Mouse (Mus musculus): ENCODE results near the gene Csrp3.

Gene Csrp3

DNA sequence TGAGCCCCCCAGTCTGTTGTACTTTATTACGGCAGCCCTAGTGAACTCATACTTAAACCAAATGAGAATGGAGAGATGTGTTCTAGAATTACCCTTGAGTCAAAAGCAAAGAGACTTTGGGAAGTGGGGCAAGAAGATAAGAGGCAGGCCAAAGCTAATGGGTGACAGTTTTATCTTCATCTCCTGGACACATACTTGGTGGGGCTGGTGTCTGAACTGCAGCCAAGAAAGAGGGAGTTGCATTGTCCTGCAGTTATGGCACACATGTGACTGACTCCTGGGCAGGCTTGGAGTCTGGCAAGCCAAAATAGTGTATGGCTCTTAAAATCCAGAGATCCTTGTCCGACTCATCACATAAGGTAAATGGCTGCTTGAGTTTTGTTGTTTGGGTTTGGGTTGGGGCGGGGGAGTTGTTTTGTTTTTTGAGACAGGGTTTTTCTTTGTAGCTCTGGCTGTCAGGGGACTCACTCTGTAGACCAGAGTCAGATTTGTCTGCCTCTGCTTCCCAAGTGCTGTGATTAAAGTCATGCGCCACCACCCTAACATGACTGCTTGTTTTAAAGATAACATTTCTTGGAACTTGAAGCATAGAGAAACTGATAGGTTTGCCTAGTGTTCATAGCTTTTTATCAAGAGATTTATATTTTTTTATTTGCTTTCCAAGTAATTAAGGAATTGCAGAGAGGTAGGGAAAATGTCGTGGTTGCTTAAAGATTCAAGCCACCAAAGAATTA is 18.5 kb downstream of the Csrp3 start:
- DNase-seq (ENCODE audit: low spot score in 2 of 2) = no peak

DNA sequence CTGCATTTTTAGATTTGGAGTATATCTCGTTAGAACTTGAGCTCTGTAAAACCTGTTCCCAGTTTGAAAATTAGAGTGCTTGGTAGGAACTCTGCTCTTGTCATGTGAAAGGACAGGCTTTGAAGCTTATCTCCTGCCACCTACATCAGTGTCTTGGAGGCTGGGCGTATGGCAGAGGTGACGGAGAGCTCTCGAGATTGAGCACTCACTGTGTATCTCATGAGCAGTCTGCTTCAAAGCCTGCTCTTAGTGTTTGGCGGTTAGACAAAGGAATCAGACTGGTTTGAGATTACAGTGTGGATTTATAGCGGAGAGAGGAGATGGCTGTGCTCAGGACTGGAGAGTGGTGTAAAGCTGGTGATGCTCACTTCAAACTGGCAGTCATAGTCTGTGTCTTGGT is 22.7 kb downstream of the Csrp3 start:
- no peak for DNase-seq (ENCODE audit: low spot score in 2 of 2)

DNA sequence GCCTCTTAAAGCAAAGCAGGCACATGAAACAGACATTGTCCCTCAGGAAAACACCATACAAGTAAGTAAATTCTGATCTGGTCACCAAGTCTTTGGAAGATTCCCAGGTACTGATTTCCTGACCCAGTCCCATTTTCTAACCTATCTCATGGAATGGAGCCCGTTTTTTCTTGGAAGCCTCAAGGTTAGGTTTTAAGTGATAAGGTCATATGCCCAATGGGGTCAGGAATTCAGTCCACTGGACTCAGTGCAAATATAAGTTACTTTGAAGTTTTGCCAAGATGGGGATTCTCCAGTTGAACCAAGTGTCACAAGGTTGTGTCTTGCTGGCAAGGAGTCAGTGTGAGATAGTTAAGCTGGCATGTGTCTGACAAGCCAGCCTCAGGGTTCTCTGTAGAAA is 23.2 kb downstream of the Csrp3 start:
- DNase-seq (ENCODE audit: low spot score in 2 of 2) = no peak

DNA sequence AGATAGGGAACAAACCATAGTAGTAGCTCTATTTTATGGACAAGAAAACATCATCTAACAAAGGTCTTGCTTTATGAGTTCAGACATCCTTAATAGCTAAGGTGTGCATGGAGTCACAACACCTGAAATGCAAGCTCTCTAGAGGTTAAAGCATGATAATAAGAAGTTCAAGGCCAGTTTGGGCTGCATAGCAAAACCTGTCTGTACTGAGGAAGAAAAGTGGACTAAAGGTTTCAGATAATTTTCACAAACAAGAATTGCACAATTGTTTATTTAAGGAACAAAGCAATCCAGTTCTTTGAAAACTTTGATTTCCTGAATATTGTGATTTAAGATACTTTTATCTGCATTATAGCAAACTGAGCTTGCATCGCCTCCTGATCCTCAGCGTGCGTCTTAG is 24.2 kb downstream of the Csrp3 start:
- DNase-seq (ENCODE audit: low spot score in 2 of 2) = no peak

DNA sequence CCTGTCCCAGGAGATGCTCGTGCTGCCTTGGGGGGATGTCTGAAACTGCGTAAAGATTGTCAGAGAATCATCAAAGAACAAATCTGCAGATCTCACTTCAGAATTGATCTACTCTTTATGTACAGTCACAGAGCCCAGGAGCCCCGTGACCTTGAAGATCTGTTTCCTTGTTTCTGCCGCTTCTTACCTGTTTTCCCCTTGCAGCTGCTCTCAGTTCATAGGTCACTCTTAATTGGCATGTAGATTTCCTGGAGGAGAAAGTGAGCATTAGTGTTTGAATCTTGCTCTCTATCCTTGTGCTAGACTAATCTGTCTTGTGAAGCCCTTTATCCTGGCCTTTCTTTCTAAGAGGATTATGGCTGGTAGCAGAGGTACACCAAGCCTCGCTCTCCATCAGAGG is 26.2 kb downstream of the Csrp3 start:
- DNase-seq (ENCODE audit: low spot score in 2 of 2) = no peak

DNA sequence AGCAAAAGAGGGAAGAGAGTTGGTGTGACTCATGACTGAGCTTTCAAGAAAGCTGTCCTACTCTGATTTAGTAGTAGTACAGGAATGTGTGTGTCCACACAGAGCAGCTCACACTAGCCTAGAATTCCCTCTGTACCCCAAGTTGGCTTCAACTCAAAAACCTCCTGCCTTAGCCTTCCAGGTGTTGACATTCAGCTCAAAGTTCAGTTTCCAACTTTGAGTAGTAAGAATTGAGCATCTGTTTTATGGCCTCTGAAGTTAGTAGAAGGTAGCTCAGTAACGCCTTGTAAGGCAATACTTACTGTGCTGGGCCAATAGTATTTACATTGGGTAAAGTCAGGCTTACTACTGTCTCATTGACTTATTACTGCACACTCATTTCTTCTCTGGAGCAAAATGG is 34.2 kb downstream of the Csrp3 start:
- DNase-seq (ENCODE audit: low spot score in 2 of 2) = no peak

DNA sequence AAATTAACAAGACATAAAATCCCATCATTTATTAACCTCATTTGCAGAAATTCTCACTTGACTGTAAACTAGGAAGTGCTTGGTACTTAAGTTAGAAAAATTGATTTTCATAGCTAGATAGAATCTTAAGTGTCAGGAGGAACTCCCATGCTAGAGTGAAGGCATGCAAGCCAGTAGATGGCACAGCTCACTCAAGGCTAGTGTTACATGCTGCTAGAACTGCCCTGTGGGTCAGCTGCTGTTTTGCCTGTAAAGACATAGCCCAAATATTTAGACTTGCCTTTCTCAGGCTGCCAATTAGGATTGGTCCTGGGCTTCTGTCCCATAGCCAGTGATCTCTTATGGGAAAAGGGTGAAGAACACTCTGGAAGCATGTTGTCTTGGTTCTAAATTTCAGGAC is 35.5 kb downstream of the Csrp3 start:
- DNase-seq (ENCODE audit: low spot score in 2 of 2) = no peak

DNA sequence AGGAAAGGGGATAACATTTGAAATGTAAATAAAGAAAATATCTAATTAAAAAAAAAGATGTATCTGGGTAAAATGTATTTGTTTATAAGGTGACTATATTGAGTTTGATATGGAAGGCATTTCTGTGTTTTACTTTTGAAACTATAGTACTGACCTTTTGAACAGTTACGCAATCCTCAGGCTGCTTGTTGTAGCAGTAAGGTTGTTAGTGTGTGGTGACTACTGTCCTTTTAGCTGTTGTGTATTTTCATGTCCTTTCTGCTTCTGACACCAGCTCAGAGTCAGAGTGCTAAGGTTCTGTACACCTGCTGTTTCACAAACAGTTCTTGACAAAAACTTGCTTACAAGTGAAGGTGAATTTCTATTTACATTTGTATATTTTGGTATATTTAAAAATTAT is 37.2 kb downstream of the Csrp3 start:
- no peak for DNase-seq (ENCODE audit: low spot score in 2 of 2)

DNA sequence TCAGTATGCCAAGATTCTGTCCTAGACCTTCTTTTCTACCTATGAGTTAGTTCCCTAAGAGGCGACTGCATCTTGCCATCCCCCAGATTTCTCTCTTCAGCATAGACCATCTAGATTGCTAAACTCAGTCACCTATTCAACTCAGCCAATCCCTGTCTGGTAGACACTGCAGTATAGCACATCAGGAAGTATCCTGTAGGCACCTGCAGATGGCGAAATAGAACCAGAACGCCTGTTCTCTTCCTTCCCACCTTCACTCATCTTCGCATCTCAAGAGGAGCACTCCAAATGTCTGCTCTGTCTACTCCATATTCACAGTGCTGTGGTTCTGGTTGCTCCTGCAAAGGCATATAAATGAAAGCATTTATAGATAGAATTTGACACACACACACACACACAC is 41.2 kb downstream of the Csrp3 start:
- DNase-seq (ENCODE audit: low spot score in 2 of 2) = no peak

DNA sequence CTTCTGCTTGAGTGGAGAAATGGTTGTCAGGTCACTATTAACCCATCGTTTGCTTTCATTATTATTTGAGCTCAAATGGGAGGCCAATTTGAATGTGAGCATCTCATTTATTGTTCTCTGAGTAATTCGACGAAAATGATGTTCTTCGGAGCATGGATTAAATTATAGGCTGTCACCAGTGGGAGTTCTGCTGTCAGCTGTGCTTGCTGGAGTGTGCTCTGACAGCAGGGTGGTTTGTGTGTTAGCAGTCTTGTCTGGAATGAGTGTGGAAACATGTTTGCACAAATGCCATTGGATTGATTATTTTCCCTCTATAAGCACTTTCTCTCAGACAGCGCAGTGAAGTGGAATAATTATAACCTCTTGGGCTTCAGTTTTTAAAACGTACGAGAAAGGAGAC is 44.5 kb downstream of the Csrp3 start:
- DNase-seq (ENCODE audit: low spot score in 2 of 2) = no peak

DNA sequence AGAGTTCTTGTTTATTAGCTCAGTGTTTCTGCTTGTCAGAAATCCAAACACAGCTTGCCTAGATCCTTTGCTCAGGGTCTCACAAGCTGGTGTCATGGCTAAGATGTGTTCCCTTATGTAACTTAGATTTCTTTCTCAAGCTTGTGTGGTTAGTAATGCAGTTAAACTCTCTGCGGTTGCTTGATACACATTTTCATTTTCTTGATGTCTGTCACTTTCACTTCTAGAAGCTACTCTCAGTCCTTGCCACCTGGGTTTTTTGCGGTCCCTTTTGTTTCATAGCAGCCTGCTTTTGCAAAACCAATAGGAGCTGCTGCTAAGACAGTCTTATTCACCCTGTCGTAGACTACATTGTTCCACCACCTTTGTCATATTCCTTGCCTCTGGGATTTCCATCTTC is 52.7 kb downstream of the Csrp3 start:
- no peak for DNase-seq (ENCODE audit: low spot score in 2 of 2)

DNA sequence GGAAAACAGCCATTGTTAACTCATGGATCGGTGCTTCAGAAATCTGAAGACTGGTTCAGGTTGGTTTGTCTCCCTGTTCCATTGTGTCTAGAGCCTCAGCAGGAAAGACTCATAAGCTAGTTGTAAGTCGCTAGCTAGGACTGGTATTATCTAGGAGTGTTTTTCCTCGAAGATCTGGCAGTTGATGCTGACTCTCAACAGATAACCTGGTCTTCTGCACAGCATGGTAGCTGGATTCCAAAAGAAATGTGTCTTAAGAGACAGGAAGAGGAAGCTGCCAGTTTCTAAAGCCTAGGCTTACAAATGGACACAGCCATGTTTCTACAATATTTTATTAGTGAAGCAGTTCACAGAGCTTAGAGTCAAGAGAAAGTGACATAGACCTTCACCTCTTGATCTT is 56.4 kb downstream of the Csrp3 start:
- no peak for DNase-seq (ENCODE audit: low spot score in 2 of 2)

DNA sequence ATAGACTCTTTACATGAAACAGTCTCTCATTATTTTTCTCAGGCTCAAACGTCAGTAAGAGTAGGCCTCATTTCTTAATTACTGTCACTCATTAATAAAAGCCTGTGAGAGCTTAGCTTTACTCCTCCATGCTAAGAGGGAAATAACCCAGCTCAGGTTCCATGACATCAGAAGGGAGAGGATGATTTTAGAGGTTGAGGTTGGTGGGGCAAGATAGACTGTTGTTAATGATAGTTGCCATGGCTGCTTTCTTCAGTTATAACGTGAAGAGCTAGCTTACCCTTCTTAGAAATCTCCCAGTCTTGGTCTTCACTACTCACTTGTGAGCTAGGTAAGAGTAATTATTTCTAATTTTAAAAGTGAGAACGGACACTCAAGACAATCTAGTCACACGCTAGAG is 57.7 kb downstream of the Csrp3 start:
- DNase-seq (ENCODE audit: low spot score in 2 of 2) = no peak

DNA sequence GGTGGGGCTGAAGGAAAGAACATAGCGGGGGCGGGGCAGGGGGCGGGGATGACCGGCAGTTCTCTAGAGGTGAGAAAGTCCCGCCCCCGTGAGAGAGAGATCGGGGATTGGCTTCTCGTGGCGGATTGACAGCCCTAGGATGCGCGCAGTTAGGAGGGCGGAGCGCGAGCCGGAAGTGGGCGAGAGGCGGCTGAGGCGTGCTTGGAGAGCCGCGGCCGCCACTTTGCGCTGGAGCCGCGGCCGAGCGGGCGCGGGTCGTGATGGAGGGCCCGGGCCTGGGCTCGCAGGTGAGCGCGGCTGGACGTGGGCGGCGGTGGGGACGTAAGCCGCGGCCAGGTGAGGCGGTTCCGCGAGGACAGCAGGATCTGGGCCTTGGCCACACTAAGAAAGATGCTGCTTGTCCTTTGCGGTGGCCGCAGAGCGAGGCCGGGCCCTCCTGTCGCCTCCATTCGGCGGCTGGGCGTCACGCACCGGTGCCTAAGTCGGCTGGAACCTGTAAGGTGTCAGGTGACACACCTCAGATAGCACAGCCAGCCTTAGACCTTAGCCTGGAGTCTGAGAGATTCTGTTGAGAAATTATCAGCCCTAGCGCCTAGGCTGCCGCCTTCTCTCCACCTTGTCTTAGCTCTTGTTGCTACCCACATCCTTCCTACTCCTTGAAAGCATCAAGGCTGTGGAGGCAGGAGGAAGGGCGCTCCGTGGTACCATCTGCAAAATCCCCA is 58.8 kb downstream of the Csrp3 start, which contains the start of gene Zdhhc13:
Gene Zdhhc13, plus strand, starts transcription at position 153 of the 722 bp plus-strand sequence.
- DNase-seq (ENCODE audit: low spot score in 2 of 2) = peak; percentile 85 to 91

DNA sequence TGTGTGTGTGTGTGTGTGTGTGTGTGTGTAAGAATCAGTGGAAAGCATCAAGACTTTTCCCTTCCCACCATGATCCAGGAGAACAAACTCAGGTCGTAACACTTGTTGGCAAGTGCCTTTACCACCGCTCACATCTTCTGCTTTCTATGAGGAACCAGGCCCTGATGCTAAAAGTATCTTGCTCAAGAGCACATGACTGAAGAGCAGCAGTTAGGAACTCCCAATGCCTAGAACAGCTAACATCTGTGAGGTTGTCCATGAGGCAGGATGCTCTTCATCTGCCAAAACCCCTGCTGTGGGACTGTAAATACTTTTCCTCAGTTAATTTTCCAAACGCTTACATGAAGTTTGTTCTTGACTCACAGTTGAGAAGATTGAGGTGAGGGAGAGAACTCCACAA is 59.5 kb downstream of the Csrp3 start:
- no peak for DNase-seq (ENCODE audit: low spot score in 2 of 2)

DNA sequence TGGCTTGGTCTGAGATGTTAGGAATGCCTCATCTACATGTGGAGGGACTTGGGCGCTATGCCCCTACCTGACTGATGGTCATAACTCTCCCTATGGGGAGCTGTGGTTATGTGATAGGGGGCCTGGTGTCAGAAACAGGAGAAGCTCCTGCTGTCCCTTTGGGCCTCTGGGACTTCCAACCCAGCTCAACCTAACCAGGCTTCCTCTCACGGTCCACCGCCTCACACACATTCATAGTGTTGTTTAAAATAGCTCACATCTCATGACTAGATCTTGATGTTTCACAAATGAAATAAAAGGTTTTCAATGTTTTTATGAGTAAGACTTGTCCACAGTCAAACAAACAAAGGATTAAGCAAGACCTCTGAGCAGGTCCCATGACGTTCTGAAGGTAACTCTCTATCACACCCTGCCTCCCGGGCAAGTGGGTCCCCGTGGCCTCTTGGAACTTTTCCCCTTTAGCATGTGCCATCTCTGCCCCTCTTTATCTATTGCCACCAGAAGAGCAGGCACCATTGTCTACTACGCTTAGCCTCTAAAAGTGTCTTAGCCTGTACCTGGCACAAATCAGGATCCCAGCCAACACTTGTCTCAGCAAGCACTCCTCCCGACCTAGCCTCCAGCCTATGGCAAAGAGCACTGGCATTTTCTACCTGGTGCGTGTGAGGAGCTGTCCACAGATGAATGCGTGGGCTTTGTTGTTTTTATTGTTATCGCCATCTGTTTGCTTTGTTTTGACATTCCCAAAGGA is 62.9 kb downstream of the Csrp3 start:
- no peak for DNase-seq (ENCODE audit: low spot score in 2 of 2)

DNA sequence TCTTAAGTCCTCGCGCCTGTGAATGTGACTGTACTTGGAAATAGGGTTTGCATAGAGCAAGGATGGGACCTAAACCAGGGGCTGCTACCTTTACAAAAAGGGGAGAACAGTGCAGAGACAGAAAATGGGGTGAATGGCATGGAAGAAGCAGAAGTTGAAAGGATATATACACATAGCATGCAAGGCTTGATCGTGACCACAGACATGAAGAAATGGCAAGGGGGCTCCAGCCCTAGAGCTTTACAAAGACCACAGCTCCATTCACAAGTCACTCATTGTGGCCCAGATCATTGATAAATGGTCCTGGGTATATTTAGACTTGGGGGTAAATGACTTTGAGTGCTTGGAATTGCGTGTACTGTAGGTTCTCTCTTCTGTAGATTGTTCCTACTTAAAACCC is 65.4 kb downstream of the Csrp3 start:
- DNase-seq (ENCODE audit: low spot score in 2 of 2) = no peak
